Mouse (Mus musculus) spleen, adult 2 months (tissue): ENCODE measurements at regions not wholly inside any gene's neighbourhood (a gene's known extent, or its start where the extent isn't known, plus 50 kb on each side); places are given as distances from the start of the nearest gene placed in this dataset.

ENCODE experiments used
- CTCF ChIP-seq: fragments of 200-500 bp; IDR thresholded peaks from 2 replicates; pipeline ENCODE4 v1.5.1; 2011; ENCODE audit warnings: mild to moderate bottlenecking, inconsistent platforms; ENCODE audit not compliant: insufficient read depth, insufficient read length, insufficient replicate concordance; ENCODE audit errors: extremely low read depth
- POLR2A ChIP-seq: fragments of 200-500 bp; IDR thresholded peaks from 2 replicates; pipeline ENCODE4 v1.6.1; 2011; ENCODE audit warnings: low read depth, low read length, inconsistent platforms

GRCm38 (mm10) chr9:94430996-94431395, 106.9 kb downstream of the 1190002N15Rik start:
- TF ChIP-seq POLR2A (no peak), CTCF (no peak)
